Mouse (Mus musculus): ENCODE measurements around the gene Gm17622.

GRCm38 (mm10) chr13:96511893-96512292 is 21.4 kb downstream of the Gm17622 start:
- no peak for TF ChIP-seq CTCF (IDR thresholded peaks at IDR 0.05; ENCODE audit: low read depth)
- TF ChIP-seq EP300 (IDR thresholded peaks at IDR 0.05; ENCODE audit: low read depth), result no peak
